Mouse (Mus musculus): ENCODE measurements around the gene Prr12.

Gene Prr12

DNA sequence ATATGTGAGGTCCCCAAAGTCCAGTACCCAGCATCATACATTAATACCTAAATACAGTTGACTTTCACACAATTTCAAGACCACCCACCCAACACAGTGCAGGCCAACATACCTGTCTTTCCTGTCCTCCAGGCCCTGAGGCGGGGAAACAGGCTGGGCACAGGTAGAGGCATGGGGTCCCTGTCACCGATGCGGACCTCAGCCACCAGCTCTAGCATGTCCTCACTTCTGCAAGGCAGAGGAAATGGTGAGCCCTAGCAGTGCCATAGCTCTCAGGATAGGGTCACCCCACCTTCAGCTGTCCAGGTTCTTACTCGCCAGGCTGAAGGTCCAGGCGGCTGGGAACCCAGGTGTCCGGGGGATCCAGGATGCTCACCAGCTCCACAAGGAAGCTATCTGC is 40.7 kb downstream of the Prr12 start:
- in situ Hi-C loops (cut with MboI; ENCODE audit: low pct_unique_long_range_greater_than_20kb in 1 of 2, low sequenced_read_pairs in 2 of 2, unreplicated experiment in 1 of 2) = no loop called here

DNA sequence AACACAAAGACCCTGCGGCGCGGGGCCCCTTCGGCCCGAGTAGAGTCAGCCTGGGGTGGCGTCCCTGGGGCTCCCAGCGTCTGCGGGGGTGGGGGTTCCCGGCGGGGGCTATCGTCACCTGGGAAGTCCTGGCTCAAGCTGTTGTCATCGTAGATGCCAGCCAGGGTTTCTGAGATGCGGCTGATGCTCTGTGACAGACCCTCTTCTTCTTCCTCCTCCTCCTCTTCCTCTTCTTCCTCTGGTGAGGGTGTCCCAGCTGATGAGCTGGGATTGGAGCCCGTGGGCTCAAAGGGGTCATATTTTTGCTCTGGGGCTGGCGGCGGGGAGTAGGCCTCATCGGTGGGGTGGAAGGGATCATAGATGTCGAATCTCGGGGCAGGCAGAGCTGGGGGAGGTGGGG is 44.3 kb downstream of the Prr12 start:
- in situ Hi-C loops (cut with MboI; ENCODE audit: low pct_unique_long_range_greater_than_20kb in 1 of 2, low sequenced_read_pairs in 2 of 2, unreplicated experiment in 1 of 2) = no loop called here

DNA sequence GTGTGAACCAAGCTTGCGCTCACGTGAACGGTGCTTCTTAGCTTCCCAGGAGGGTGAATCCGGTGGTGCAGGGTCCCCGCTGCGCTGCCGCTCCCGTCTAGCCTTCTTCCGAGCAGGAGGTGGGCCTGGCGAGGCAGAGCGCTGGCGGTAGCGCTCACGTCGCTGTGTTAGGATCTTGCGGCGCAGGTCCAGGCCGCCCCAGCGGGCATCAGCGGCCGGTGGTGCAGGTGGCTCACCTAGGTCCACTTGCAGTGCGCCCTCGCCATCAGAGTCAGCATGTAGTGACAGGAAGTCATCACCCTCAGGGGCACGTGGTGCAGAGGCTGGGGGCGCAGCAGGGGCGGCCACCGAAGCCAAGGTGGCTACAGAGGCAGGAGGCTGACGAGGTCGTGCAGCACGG is 44.8 kb downstream of the Prr12 start:
- in situ Hi-C loops (cut with MboI; ENCODE audit: low pct_unique_long_range_greater_than_20kb in 1 of 2, low sequenced_read_pairs in 2 of 2, unreplicated experiment in 1 of 2) = no loop called here

DNA sequence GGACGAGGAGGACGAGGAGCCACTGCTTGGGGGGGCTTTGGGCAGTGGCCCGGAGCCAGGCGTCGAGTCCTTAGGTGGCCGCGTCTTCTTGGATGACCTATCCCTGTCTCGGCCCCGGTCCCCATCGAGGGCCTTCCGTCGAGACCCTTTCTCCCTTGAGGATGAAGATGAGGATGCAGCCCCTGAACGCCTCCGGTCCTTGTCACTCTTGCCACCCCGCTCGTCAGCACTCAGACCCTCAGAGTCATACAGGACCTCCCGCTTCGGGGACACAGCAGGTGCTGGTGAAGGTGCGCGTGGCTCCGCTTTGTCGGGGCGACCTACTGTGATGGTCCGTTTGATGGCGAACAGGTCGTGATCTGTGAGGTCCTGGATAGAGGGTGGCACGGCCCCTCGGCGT is 45.5 kb downstream of the Prr12 start:
- in situ Hi-C loops (cut with MboI; ENCODE audit: low pct_unique_long_range_greater_than_20kb in 1 of 2, low sequenced_read_pairs in 2 of 2, unreplicated experiment in 1 of 2) = no loop called here

DNA sequence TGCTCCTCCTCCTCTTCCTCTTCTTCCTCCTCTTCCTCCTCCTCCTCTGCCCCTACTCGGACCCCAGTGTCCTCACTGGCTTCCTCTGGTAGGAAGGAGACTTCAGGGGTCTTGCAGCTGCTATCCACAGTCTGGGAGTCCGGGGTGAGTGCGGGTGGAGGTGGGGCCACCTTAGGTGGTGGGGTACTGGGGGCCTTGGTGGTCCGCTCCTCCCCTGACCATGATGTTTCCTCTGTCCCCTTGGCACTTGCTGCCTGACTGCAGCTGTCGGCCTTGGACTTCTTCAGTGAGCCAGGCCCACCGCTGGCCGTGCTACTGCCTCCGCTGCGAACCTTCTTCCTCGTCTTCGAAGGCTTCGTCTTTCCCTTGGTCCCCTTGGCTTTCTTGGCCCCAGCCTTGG is 46.2 kb downstream of the Prr12 start:
- in situ Hi-C loops (cut with MboI; ENCODE audit: low pct_unique_long_range_greater_than_20kb in 1 of 2, low sequenced_read_pairs in 2 of 2, unreplicated experiment in 1 of 2) = no loop called here

DNA sequence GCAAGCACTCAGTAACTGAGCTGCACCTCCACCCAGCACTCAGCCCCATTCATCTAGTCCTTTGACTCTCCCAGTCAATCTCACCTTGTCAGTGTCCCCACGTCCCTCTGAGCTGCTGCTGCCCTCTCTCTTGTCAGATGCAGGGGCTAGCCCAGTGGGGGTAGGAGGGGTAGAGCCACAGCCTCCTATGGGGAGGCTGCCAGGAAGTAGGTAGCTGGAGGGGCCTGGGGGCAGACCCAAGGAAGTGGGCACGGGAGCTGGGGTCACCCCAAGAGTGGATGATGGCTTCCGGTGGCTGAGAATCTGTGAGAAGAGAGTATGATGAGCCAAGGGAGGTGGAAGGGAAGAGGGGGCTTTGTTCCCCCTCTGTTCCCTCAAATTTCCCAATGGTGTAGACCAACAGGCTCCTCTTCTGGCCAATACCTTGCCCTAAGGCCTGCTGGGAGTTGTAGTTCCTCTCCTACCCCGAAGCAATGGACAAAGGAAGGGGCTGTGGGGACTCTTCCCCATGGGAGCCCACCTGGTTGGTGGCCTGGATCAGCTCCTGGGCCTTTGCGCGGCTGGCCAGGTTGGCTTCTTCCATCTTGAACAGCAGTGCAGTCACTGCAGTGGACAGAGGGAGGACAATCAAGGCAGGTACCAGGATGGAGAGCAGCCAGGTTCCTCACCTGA is 47.2 kb downstream of the Prr12 start:
- in situ Hi-C loops (cut with MboI; ENCODE audit: low pct_unique_long_range_greater_than_20kb in 1 of 2, low sequenced_read_pairs in 2 of 2, unreplicated experiment in 1 of 2) = no loop called here

DNA sequence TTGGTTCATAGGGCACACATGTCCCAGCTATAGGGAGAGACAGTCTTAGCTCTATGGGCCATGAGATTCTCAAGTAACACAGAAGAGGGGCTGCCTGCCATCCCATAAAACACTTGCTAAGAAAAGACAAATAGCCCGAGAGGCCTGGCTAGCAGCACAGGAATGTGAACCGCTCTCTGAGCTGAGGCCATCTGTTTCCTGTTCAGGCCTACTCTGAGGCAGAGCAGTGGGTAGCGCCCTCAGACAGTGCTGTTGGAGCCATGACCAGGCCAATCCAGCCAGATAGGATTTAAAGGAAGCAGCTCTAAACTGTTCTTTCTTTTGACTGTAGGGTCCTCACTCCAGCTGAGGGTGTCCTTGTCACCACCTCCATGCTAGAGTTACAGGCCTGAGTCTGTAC is 48.1 kb downstream of the Prr12 start:
- in situ Hi-C loops (cut with MboI; ENCODE audit: low pct_unique_long_range_greater_than_20kb in 1 of 2, low sequenced_read_pairs in 2 of 2, unreplicated experiment in 1 of 2) = no loop called here

DNA sequence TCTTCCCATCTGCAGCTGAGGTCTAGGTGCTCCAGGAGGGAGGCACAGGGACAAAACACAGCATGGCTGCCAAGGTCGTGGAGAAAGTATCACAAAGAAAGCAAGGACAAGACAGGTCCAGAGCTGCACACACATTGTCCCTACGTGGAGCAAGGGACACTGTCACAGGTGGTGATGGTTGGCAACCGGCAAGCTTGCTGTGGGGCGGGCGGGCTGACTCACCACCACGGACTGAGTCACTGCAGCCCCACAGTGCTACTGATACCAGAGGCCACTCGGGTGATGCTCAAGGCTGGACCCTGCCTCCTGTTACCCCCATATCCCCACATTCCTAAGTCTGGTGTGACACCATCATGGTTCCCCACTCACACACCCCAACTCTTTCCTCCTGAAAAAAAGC is 50.2 kb downstream of the Prr12 start:
- in situ Hi-C loops (cut with MboI; ENCODE audit: low pct_unique_long_range_greater_than_20kb in 1 of 2, low sequenced_read_pairs in 2 of 2, unreplicated experiment in 1 of 2) = no loop called here

DNA sequence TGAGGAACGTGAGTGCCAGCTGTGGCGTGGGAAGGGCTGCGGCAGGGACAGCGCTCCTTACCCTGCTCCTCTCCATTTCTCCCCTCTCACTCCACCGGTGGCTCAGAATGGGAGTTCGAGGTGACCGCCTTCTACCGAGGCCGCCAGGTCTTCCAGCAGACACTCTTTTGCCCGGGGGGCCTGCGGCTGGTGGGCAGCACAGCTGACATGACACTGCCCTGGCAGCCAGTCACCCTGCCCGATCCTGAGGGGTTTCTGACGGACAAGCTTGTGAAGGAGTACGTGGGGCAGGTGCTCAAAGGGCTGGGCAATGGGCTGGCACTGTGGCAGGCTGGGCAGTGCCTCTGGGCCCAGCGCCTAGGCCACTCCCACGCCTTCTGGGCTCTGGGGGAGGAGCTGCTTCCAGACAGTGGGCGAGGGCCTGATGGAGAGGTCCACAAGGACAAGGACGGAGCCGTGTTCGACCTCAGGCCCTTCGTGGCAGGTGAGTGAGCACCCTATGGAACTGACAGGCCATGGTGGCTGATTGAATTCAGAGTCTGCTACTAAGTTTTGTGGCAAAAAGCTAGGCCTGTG is 52.1 kb downstream of the Prr12 start:
- in situ Hi-C loops (cut with MboI; ENCODE audit: low pct_unique_long_range_greater_than_20kb in 1 of 2, low sequenced_read_pairs in 2 of 2, unreplicated experiment in 1 of 2) = no loop called here

DNA sequence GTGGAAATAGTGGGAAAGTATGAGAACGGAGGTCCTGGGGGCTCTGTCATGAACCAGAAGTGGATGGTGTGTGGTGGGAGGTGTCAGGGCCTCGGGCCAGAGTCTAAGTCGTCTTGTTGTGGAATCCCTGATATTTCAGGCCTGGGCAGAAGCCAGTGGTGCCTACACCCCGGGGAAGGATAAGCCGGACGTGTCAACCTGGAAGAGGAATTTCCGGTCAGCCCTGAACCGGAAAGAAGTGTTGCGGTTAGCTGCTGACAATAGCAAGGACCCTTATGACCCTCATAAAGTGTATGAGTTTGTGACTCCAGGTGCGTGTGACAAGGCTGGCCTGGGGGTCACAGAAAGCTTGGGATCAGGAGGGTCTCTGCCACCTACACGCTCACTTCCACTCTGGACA is 52.9 kb downstream of the Prr12 start:
- in situ Hi-C loops (cut with MboI; ENCODE audit: low pct_unique_long_range_greater_than_20kb in 1 of 2, low sequenced_read_pairs in 2 of 2, unreplicated experiment in 1 of 2) = no loop called here

DNA sequence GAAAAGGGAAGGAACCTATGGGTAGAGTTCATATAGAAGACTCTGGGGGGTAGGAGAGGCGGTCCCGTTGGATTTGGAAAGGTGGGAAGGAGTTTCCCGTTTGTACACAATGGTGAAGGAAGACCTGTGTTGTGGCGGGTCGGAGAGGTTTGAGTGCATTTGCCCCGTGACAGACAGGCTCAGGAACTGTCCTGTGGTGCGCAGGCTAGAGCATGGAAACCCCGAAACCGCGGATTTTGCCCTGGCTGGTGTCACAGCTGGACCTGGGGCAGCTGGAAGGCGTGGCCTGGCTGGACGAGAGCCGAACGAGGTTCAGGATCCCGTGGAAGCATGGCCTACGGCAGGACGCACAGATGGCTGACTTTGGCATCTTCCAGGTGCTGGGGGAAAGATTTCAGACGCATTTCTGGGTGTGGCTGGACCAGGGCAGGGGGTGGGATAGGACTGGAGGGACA is 54.2 kb downstream of the Prr12 start, which contains the start of gene Bcl2l12:
Gene Bcl2l12 (minus strand): TSS at position 212 of the 455 bp plus-strand sequence.
- in situ Hi-C loops (cut with MboI; ENCODE audit: low pct_unique_long_range_greater_than_20kb in 1 of 2, low sequenced_read_pairs in 2 of 2, unreplicated experiment in 1 of 2) = no loop called here

DNA sequence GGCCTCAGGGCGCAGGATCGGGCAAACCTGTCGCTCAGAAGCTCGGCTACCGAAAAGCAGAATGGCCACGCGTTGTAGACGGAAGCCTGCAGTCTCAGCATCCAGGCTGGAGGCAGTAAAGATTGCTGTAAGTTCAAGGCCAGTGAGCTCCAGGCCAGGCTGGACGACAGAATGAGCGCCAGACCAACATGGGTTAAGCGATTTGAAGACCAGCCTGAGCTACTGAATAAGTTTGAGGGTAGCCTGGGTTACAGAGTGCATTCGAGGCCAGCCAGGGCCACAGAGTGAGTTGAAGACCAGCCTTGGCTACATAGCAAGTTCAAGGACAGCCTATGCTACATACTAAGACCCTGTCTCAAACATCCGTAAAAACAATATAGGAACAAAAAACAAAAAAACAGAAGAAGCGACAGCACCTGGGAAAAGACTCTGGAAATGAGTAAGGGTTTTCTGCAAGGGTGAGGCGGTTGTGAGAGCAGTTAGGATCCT is 54.7 kb downstream of the Prr12 start:
- in situ Hi-C loops (cut with MboI; ENCODE audit: low pct_unique_long_range_greater_than_20kb in 1 of 2, low sequenced_read_pairs in 2 of 2, unreplicated experiment in 1 of 2) = no loop called here

DNA sequence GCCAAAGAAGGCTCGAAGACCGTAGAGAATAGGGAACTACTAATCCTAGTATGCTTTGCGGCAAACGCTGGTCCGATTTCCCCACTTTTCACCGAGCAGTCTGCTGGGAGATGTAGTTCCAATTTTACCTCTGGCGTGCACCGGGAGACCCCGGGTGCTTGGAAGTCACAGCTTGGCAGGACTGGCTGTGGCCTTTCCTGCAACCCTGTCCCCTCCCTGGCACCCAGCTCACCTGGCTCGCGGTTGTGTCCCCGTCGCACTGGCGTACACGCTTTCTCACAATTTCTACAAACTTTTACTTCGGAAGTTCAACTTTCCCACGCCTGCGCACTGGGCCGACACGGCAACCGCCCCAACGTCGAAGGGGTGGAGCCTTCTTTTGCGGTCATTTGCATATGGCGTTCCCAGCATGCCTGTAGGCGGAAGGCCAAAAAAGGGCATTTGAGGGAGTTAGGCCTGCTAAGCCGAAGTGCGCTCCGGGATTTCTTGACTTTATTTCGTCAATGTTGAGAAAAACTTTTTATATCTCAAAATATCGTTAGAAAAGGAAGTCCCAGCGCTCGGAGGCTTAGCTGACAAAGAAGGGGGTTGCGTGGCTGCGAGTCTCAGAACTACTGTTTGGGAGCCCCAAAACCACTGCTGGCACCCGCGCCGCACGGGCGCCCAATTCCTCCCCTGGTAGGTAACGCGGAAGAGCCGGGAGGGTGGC is 55.3 kb downstream of the Prr12 start, which contains the start of gene Irf3:
Gene Irf3 (plus strand): TSS at position 418 of the 709 bp plus-strand sequence.
- in situ Hi-C loops (cut with MboI; ENCODE audit: low pct_unique_long_range_greater_than_20kb in 1 of 2, low sequenced_read_pairs in 2 of 2, unreplicated experiment in 1 of 2) = no loop called here

DNA sequence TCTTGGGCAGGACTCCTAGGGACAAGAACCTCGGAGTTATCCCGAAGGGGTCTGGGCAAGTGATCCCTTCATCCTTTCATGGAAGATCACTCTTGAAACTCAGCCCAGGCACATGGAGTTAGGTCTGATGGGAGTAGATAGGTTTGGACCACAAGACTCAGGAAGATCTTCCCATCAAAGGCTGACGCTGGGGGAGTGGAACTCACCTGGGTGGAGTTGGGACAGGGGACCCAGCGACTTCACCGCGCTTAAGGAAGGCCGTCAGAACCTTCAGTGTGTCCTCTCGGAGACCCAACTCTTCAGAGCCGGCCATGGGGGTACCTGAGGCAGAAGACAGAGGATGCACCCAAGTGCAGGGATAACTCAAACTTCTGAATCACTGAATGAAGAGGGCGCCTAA is 56.0 kb downstream of the Prr12 start:
- in situ Hi-C loops (cut with MboI; ENCODE audit: low pct_unique_long_range_greater_than_20kb in 1 of 2, low sequenced_read_pairs in 2 of 2, unreplicated experiment in 1 of 2) = no loop called here

DNA sequence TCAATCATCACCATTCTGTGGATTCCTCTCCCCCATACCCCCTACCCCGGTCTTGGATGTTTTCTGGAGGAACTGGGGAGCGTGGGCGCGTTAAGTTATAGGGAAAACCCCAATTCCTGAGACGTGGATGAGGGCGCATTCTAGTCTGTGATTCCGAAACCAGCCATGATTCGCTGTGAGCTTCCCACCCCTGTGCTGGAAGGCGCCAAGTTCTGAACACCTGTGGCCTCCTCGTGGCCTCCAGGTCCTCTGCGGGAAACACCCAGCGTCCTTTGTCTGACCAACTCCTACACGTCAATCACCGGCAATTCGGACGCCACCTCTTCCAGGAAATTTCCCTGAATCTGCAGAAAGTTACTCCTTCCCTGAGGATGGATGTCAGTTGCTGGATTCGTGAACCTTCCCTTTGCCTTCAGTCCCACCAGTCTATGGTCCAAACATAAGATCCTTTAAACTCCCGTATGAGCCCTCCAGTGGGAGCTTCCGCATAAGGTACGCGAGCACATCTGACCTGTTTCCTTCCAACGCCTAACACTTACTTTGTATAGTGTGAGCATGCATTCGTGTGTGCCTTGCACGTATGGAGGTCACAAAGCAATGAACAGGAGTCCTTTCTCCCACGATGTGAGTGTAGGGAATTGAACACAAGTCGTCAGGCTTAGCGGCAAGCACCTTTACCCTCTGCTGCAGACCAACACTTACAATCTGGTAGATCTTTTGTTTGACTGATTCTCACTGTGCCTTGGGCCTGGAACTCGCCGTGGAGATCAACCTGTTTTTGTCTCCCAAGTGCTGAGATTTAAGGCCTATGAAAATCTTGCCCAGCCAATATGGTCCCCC is 65.6 kb downstream of the Prr12 start:
- in situ Hi-C loops (cut with MboI; ENCODE audit: low pct_unique_long_range_greater_than_20kb in 1 of 2, low sequenced_read_pairs in 2 of 2, unreplicated experiment in 1 of 2) = no loop called here

DNA sequence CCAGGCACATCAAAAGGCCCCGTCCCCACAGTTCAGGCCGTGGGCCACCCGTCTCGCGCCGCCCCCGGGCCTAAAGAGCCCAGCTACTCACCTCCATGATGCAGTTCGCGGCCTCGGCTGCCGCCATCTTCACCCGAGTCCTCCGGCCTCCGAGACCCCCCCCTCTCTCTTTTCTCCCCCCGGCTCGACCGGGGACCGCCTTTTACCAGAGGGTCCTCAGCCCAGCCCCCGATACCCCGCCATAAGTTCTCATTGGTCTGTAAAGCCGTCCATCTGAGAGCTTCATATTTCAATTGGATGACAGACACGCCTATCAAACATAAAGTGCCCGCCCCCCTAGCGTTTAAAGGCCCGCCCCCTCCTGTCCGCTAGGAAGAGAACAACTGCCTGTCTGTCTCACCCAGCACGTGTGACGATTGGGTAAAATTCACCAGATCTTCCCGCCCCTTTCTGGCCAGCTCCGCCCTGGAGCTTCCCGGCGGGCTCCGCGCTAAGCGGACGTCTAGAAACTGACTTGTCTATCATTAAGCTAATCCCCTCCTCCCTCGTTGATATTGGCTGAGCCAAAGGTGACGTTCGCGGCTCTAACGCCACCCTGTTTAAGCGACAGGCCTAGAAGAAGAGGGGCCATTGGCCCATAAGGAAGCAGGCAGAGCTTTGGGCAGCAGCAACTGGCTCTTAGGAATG is 66.3 kb downstream of the Prr12 start, which contains the start of gene Prmt1:
Gene Prmt1 (minus strand): TSS at position 377 of the 687 bp plus-strand sequence.
- in situ Hi-C loops (cut with MboI; ENCODE audit: low pct_unique_long_range_greater_than_20kb in 1 of 2, low sequenced_read_pairs in 2 of 2, unreplicated experiment in 1 of 2) = no loop called here

DNA sequence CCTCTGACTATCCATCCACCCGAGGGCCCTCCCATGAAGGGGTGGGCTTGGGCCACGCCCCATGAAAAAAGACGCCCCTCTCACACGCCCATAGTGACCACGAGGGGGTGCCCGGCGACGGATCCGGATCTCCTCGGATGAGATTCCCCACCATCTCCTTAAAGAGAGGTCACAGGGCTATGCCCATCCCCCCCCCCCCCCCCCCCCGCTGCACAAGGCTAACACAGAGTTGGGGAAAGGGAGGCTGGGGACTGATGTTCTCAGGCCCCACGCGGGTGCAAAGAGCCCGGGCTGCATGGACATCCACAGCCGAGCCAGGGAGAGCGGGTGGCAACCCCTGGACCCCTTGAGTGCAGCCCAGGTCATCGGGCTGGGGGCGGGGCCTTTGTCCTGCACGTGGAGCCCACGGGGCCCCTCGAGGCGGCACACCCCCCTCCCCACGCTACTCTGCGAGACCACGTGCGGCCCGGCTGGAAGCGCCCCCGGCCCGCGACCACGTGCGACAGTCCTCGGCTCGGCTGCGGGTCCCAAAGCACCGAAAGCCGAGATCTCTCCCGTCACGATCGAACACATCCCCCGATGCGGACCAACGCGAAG is 67.0 kb downstream of the Prr12 start:
- in situ Hi-C loops (cut with MboI; ENCODE audit: low pct_unique_long_range_greater_than_20kb in 1 of 2, low sequenced_read_pairs in 2 of 2, unreplicated experiment in 1 of 2) = no loop called here

DNA sequence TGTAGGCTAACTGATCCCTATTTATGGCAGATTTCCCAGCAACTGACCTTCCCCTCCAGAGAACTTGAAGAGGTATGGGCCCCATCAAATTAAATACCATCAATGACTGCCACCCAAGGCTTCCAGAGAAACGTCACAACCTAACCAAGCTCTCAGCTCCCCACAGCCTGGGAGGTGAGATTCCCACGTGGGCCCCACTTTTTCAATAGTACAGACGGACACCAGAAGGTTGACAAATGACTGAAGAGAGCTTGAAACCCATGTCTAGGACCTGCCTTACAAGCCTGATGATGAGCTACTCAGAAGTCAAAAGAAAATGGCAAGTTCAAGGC is 67.9 kb downstream of the Prr12 start:
- in situ Hi-C loops (cut with MboI; ENCODE audit: low pct_unique_long_range_greater_than_20kb in 1 of 2, low sequenced_read_pairs in 2 of 2, unreplicated experiment in 1 of 2) = no loop called here
